Mouse (Mus musculus) midbrain, embryonic 12.5 days (tissue): ENCODE data around the gene Txnrd1. TPM values are rescaled to one million over a fixed set of nuclear protein-coding genes. Genes with fewer than 3 reads are reported as not detected.

Experiments
- ATAC-seq: fragments of 200-750 bp; cut with Nextera tagmentation; 2 replicates; pipeline ENCODE4 v1.8.0; 2017; ENCODE audit warnings: low read depth, moderate TSS enrichment, moderate library complexity; ENCODE audit not compliant: low FRiP score
- H3K27ac ChIP-seq: fragments of 300-500 bp; sonication (generic); replicated peaks from 2 replicates; pipeline ENCODE4 v1.5.1; 2016; ENCODE audit warnings: mild to moderate bottlenecking
- H3K27me3 ChIP-seq: fragments of 300-500 bp; sonication (generic); 2 replicates; pipeline ENCODE4 v1.6.1; 2016; ENCODE audit warnings: mild to moderate bottlenecking
- H3K36me3 ChIP-seq: fragments of 300-500 bp; sonication (generic); 2 replicates; pipeline ENCODE4 v1.6.1; 2016
- H3K4me1 ChIP-seq: fragments of 300-500 bp; sonication (generic); 2 replicates; pipeline ENCODE4 v1.6.1; 2016
- H3K4me2 ChIP-seq: fragments of 300-500 bp; sonication (generic); replicated peaks from 2 replicates; pipeline ENCODE4 v1.6.1; 2016; ENCODE audit warnings: mild to moderate bottlenecking, moderate library complexity
- H3K4me3 ChIP-seq: fragments of 300-500 bp; sonication (generic); 2 replicates; pipeline ENCODE4 v1.5.1; 2016; ENCODE audit warnings: mild to moderate bottlenecking
- H3K9ac ChIP-seq: fragments of 300-500 bp; sonication (generic); replicated peaks from 2 replicates; pipeline ENCODE4 v1.6.1; 2016; ENCODE audit warnings: mild to moderate bottlenecking, moderate library complexity
- H3K9me3 ChIP-seq: fragments of 300-500 bp; sonication (generic); 2 replicates; pipeline ENCODE4 v1.6.1; 2016; ENCODE audit warnings: mild to moderate bottlenecking
- WGBS: fragments of 180-500 bp; shearing (Covaris S2); methylation state at CpG from one replicate; pipeline ENCODE4 v1.1.7; 2016; 5-methylcytosine and 5-hydroxymethylcytosine counted together
- polyA plus RNA-seq: library from polyadenylated mRNA; unstranded; fragments of >200 nt; fragmentation: Nextera tagmentation; extraction: Ambion mirVana; gene quantifications from 2 replicates; pipeline ENCODE4 v1.2.1, GENCODE M21; 2016

The Txnrd1 gene
- polyA plus RNA-seq, 1 experiment from 2014 or later = 174 TPM

DNA sequence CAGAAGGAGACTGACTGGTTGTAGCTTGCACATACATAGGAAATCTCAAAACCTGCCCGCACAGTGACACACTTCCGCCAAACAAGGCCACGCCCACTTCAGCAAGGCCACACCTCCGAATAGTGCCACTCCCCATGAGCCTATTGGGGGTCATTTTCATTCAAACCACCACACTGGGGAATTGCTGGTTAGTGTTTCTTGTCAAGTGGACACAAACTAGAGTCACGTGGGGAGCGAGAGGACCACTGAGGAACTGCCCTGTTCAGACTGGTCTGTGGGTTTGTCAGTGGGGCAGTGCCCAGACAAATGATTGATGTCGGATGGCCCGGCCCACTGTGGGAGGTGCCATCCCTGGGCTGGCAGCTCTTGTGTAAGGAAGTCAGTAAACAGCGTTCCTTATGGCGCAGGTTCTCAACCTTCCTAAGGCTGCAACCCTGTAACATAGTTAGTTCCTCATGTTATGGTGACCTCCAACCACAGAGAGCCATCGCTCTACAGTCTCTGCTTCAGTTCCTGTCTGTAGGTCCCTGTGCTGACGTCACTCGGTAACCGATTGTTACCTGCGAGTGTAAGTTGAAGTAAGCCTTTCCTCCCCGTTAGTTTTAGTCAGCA lies 66.2 kb downstream of the Txnrd1 start:
- ATAC-seq = peak; percentile 42; the same call in 1 of the 2 replicates

DNA sequence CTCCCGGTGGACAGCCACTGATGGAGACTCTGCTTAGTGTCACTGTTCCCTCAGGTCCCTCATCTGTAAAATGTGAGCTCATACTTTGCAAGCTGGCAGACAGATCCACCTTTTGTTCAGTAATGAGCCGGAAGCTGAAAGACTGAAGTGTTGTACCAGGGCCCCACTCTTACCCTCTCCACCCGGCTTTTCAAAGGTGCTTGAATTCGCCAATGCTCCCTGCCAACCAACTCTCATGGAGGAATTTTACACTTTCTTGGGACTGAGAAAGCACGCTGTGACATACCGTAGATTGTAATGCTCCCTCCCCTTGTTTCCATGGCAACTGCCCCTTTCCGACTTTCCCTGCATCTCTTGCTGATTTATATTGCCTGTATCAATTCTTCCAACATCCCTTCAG lies 66.8 kb downstream of the Txnrd1 start:
- peaks cover 17% of the 10 kb centered on the region for H3K4me1 ChIP-seq
- WGBS = 10% methylated on average over 7 of the region's 7 CpGs
- H3K27me3 ChIP-seq = no peaks in the 10 kb centered on the region
- no peaks in the 10 kb centered on the region for H3K9me3 ChIP-seq
- ATAC-seq = peak; percentile 16; the same call in 1 of the 2 replicates
- H3K4me2 ChIP-seq = peak overlapping the region; percentile 30
- H3K27ac ChIP-seq = no peak overlapping the region
- H3K36me3 ChIP-seq = peaks cover 27% of the 10 kb centered on the region
- no peak overlapping the region for H3K4me3 ChIP-seq
- no peak overlapping the region for H3K9ac ChIP-seq

More for the DNA sequence above, 66.2 kb downstream of the Txnrd1 start:
- Histone ChIP-seq H3K4me2 (peak overlapping the region; percentile 30), H3K4me3 (no peak overlapping the region), H3K4me1 (peaks cover 17% of the 10 kb centered on the region), H3K27me3 (no peaks in the 10 kb centered on the region), H3K27ac (no peak overlapping the region), H3K9ac (no peak overlapping the region), H3K9me3 (no peaks in the 10 kb centered on the region), H3K36me3 (peaks cover 33% of the 10 kb centered on the region)
- 46% methylated on average over 16 of the region's 16 CpGs for WGBS

DNA sequence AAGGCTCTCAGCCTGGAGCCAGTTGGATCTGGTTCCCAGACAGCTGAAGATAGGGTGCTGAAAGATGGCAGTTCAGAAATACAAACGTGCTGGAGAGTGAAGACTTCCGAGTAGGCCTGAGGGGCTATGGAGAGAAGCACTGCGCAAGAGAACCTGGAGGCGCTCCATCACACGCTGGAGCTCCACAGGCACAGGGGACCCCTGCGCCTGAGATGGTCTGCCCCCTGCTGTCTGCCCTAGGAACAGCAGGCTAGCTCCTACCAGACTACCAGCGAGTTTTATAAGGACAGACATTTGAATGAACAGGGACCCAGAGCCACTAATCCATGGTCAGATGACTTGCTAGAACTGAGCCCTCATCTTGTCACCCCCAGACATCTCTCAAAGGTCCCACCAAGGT lies 67.7 kb downstream of the Txnrd1 start:
- H3K27ac ChIP-seq = no peak overlapping the region
- H3K9ac ChIP-seq = no peak overlapping the region
- H3K4me2 ChIP-seq = no peak overlapping the region
- H3K9me3 ChIP-seq = no peaks in the 10 kb centered on the region
- no peak overlapping the region for H3K4me3 ChIP-seq
- H3K36me3 ChIP-seq = peaks cover 18% of the 10 kb centered on the region
- H3K27me3 ChIP-seq = no peaks in the 10 kb centered on the region
- ATAC-seq = peak; percentile 67
- peaks cover 17% of the 10 kb centered on the region for H3K4me1 ChIP-seq
- WGBS = 4% methylated on average over 7 of the region's 7 CpGs

GRCm38 (mm10) chr10:82908526-82908925 lies 74.8 kb downstream of the Txnrd1 start:
- no peak for ATAC-seq
- Histone ChIP-seq H3K9ac (no peak overlapping the region), H3K27ac (no peak overlapping the region), H3K4me2 (no peak overlapping the region), H3K36me3 (no peaks in the 10 kb centered on the region), H3K9me3 (no peaks in the 10 kb centered on the region), H3K4me3 (no peak overlapping the region), H3K4me1 (0 out of 2 replicates have a peak, but pooled peaks cover 4% of the 10 kb centered on the region), H3K27me3 (no peaks in the 10 kb centered on the region)
- 87% methylated on average over 7 of the region's 7 CpGs for WGBS

DNA sequence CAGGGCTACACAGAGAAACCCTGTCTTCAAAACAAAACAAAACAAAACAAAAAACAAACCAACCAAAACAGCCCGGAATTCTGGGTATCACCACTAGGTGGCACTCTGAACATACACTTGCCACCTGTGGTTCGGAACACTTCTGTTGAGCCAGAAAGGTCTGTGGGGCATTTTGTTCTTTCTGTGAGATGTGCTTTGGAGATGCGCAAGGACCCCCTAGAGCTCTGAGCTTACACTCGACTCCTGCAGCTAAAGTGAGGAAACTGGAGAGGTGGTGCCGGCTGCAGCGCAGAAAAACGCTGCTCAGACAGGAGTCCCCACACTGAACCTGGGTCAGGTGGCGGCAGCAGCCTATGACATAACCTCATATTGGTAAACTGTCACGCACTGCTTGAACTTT lies 75.6 kb downstream of the Txnrd1 start:
- H3K4me2 ChIP-seq = peak overlapping the region; percentile 34
- H3K27me3 ChIP-seq = no peaks in the 10 kb centered on the region; the same call in 1 of the 2 replicates
- no peak overlapping the region for H3K9ac ChIP-seq
- no peaks in the 10 kb centered on the region for H3K9me3 ChIP-seq
- no peak overlapping the region for H3K4me3 ChIP-seq
- ATAC-seq = no peak
- 10% methylated on average over 9 of the region's 9 CpGs for WGBS
- 0 out of 2 replicates have a peak, but pooled peaks cover 4% of the 10 kb centered on the region for H3K4me1 ChIP-seq
- H3K36me3 ChIP-seq = no peaks in the 10 kb centered on the region
- no peak overlapping the region for H3K27ac ChIP-seq

GRCm38 (mm10) chr10:82910198-82910597 lies 76.4 kb downstream of the Txnrd1 start:
- no peak overlapping the region for H3K4me3 ChIP-seq
- H3K36me3 ChIP-seq = no peaks in the 10 kb centered on the region
- no peak overlapping the region for H3K9ac ChIP-seq
- no peaks in the 10 kb centered on the region for H3K9me3 ChIP-seq
- 0 out of 2 replicates have a peak, but pooled peaks cover 4% of the 10 kb centered on the region for H3K4me1 ChIP-seq
- WGBS = 74% methylated on average over 3 of the region's 3 CpGs
- no peak overlapping the region for H3K27ac ChIP-seq
- no peaks in the 10 kb centered on the region; the same call in 1 of the 2 replicates for H3K27me3 ChIP-seq
- no peak overlapping the region for H3K4me2 ChIP-seq
- no peak for ATAC-seq

DNA sequence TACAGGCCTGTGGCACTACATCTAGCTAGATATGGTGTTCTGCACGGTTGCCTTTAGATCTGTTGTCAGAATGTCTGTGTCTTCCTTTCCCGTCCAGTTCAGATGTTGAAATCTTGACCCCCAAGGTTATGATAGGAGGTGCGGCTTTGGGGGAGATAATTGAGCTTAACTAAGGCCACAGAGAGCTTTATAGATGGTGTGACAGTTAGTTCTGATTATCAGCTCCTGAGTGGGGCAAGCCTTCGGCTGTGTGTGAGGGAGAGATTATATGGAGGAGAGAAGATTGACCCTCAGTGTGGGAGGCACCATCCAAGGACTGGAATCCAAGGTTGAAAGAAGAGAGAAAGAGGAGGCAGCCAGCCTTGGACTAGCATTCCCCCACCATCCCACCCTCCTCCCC lies 79.5 kb downstream of the Txnrd1 start:
- Histone ChIP-seq H3K9me3 (no peaks in the 10 kb centered on the region), H3K4me2 (no peak overlapping the region), H3K9ac (no peak overlapping the region), H3K27ac (no peak overlapping the region), H3K4me1 (0 out of 2 replicates have a peak, but pooled peaks cover 4% of the 10 kb centered on the region), H3K36me3 (no peaks in the 10 kb centered on the region), H3K4me3 (no peak overlapping the region), H3K27me3 (no peaks in the 10 kb centered on the region; the same call in 1 of the 2 replicates)
- WGBS = 77% methylated on average over 4 of the region's 4 CpGs
- no peak for ATAC-seq

- Histone ChIP-seq H3K9ac (no peak overlapping the region), H3K4me2 (no peak overlapping the region), H3K27ac (no peak overlapping the region), H3K4me3 (no peak overlapping the region), H3K27me3 (no peaks in the 10 kb centered on the region; the same call in 1 of the 2 replicates), H3K4me1 (0 out of 2 replicates have a peak, but pooled peaks cover 4% of the 10 kb centered on the region), H3K36me3 (no peaks in the 10 kb centered on the region), H3K9me3 (no peaks in the 10 kb centered on the region)
- 87% methylated on average over 6 of the region's 6 CpGs for WGBS
- no peak for ATAC-seq
Measured at GRCm38 (mm10) chr10:82913772-82914171, 80.0 kb downstream of the Txnrd1 start.

DNA sequence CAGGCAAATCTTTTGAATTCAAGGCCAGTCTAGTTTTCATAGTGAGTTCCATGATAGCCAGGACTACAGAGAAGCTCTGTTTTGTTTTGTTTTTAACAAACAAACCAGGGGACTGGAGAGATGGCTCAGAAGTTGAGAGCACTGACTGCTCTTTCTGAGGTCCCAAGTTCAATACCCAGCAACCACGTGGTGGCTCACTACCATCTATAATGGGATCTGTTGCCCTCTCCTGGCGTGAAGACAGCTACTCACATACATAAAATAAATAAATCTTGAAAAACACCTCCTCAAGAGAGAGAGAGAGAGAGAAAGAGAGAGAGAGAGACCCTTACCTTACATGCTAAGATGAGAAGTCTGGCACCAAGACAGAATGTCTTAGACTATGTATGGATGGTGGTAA lies 84.9 kb downstream of the Txnrd1 start:
- no peaks in the 10 kb centered on the region for H3K36me3 ChIP-seq
- no peaks in the 10 kb centered on the region for H3K4me1 ChIP-seq
- no peak overlapping the region for H3K4me3 ChIP-seq
- H3K4me2 ChIP-seq = no peak overlapping the region
- no peak for ATAC-seq
- no peak overlapping the region for H3K27ac ChIP-seq
- WGBS = 71% methylated on average over 2 of the region's 2 CpGs
- no peak overlapping the region for H3K9ac ChIP-seq
- no peaks in the 10 kb centered on the region; the same call in 1 of the 2 replicates for H3K27me3 ChIP-seq
- no peaks in the 10 kb centered on the region for H3K9me3 ChIP-seq

DNA sequence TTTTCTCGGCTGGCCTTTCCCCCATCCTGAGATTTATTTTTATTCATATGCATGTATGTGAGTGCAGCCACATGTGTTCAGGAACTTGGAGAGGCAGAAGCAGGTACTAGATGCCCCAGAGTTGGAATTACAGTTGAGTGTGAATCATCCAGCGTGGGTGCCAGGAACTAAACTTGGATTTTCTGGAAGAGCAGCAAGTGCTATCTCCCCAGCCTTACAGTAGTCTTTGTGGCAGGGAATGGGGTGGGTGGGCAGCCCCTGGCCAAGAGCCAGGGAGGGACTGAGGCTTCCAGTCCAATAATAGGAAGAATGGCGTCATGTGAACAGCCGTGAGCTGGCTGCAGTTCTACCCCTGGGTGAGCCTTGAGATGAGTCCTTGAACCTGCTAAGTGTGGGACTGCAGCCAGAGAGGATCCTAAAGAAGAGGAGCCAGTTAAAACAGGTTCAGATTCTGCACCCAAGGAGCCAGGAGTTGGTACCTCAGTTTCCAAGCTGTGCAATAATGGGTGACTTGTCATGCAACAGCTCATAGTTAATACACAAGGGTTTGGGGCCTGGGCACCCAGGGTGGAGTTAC lies 85.7 kb downstream of the Txnrd1 start:
- H3K36me3 ChIP-seq = no peaks in the 10 kb centered on the region
- WGBS = 93% methylated on average over 4 of the region's 4 CpGs
- no peak overlapping the region for H3K4me2 ChIP-seq
- no peak overlapping the region for H3K27ac ChIP-seq
- H3K9ac ChIP-seq = no peak overlapping the region
- H3K4me3 ChIP-seq = no peak overlapping the region
- no peak for ATAC-seq
- H3K27me3 ChIP-seq = no peaks in the 10 kb centered on the region
- no peaks in the 10 kb centered on the region for H3K4me1 ChIP-seq
- H3K9me3 ChIP-seq = no peaks in the 10 kb centered on the region

- H3K36me3 ChIP-seq = no peaks in the 10 kb centered on the region
- no peak overlapping the region for H3K27ac ChIP-seq
- no peak overlapping the region for H3K4me3 ChIP-seq
- H3K9me3 ChIP-seq = no peaks in the 10 kb centered on the region
- no peak for ATAC-seq
- no peak overlapping the region for H3K9ac ChIP-seq
- H3K4me2 ChIP-seq = no peak overlapping the region
- WGBS = 82% methylated on average over 3 of the region's 3 CpGs
- no peaks in the 10 kb centered on the region for H3K4me1 ChIP-seq
- H3K27me3 ChIP-seq = no peaks in the 10 kb centered on the region
Measured at GRCm38 (mm10) chr10:82923547-82923946, 89.8 kb downstream of the Txnrd1 start.

DNA sequence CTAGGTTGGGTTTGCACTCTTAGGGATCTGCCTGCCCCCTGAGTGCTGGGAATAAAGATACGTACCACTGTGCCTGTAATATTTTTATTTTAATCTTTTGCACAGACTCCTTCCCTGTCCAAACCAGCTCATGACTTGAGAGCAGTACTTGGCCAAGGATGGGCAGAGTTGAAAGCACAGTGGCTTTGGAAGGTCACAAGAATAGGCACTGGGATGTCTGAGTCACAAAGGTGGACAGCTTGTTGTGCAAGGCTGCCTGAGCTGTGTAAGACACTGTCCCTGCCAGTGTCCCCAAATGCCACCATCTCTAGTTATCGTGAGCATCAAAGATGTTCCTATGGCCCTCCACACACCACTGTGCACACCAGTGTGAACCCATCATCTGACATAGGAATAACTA lies 91.0 kb downstream of the Txnrd1 start:
- Histone ChIP-seq H3K4me2 (no peak overlapping the region), H3K9me3 (no peaks in the 10 kb centered on the region), H3K36me3 (no peaks in the 10 kb centered on the region), H3K4me1 (no peaks in the 10 kb centered on the region), H3K27me3 (no peaks in the 10 kb centered on the region), H3K27ac (no peak overlapping the region), H3K4me3 (no peak overlapping the region), H3K9ac (no peak overlapping the region)
- WGBS = 97% methylated on average over 2 of the region's 2 CpGs
- no peak for ATAC-seq
